Mouse (Mus musculus) midbrain, embryonic 10.5 days (tissue): ENCODE results near the gene Lrmda. TPM values are rescaled to one million over a fixed set of nuclear protein-coding genes. Genes with fewer than 3 reads are reported as not detected.
A peak's percentile ranks its signal among the peaks of the same experiment; 100 is the strongest.

Source experiments
- DNase-seq: peaks from one replicate; pipeline ENCODE4 v3.0.0-alpha.2; 2017; ENCODE audit warnings: low spot score
- H3K27ac ChIP-seq: fragments of 300-500 bp; sonication (generic); replicated peaks from 2 replicates; pipeline ENCODE4 v1.5.1; 2016; ENCODE audit warnings: mild to moderate bottlenecking
- H3K27me3 ChIP-seq: fragments of 300-500 bp; sonication (generic); 2 replicates; pipeline ENCODE4 v1.6.1; 2016; ENCODE audit warnings: low read depth, mild to moderate bottlenecking; ENCODE audit not compliant: poor library complexity, severe bottlenecking
- H3K36me3 ChIP-seq: fragments of 300-500 bp; sonication (generic); 2 replicates; pipeline ENCODE4 v1.6.1; 2016; ENCODE audit warnings: mild to moderate bottlenecking, moderate library complexity
- H3K4me1 ChIP-seq: fragments of 300-500 bp; sonication (generic); 2 replicates; pipeline ENCODE4 v1.6.1; 2016
- H3K4me3 ChIP-seq: fragments of 300-500 bp; sonication (generic); 2 replicates; pipeline ENCODE4 v1.5.1; 2016; ENCODE audit warnings: mild to moderate bottlenecking, moderate library complexity
- H3K9me3 ChIP-seq: fragments of 300-500 bp; sonication (generic); replicated peaks from 2 replicates; pipeline ENCODE4 v1.6.1; 2016; ENCODE audit warnings: mild to moderate bottlenecking
- WGBS: fragments of 180-500 bp; shearing (Covaris S2); methylation state at CpG from one replicate; pipeline ENCODE4 v1.1.7; 2016; 5-methylcytosine and 5-hydroxymethylcytosine counted together
- polyA plus RNA-seq: library from polyadenylated mRNA; unstranded; fragments of >200 nt; fragmentation: Nextera tagmentation; extraction: Ambion mirVana; gene quantifications from 2 replicates; pipeline ENCODE4 v1.2.1, GENCODE M21; 2016

The Lrmda gene
- polyA plus RNA-seq, 1 experiment from 2014 or later, result 0.38 TPM

DNA sequence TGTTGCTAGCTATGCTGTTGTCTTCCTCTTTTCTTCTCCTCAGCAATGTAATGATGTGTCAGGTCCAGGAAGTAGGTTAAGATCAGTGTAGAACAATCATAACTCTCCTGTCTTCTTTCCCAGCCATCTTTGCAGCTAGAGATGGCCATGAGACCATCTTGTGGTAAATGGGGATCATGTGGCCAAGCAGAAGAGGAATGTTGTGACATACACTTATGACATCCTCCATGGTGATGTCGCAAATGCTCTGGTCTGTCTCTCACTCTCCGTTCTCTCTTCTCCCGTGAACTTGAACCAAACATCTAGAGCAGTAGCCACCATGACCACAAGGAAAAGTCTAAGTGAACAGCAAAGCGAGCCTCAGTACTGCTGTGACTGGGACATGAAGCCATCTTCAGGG is 19.9 kb upstream of the Lrmda start:
- peaks cover 16% of the 10 kb centered on the region for H3K4me1 ChIP-seq
- no peak overlapping the region for H3K27ac ChIP-seq
- peaks cover 18% of the 10 kb centered on the region for H3K27me3 ChIP-seq
- no peak for DNase-seq
- H3K9me3 ChIP-seq, result no peaks in the 10 kb centered on the region
- no peaks in the 10 kb centered on the region for H3K36me3 ChIP-seq
- 90% methylated on average over 4 of the region's 4 CpGs for WGBS
- no peak overlapping the region for H3K4me3 ChIP-seq

DNA sequence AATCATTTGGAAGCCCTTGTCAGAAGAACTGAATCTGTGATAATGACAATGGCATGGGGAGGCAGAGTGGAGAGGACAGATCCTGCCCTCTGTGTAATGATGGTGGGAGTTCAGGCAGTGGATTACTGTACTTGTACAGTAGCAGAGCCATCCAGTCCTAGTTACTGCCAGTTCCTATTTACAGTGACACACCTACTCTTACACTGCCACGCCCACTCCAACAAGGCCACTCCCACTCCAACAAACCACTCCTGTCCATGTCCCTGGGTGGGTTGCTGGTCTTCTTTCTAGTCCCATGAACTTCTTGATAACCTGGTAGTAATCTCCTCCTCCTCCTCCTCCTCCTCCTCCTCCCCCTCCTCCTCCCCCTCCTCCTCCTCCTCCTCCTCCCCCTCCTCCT is 16.3 kb upstream of the Lrmda start:
- no peak for DNase-seq
- WGBS, result 71% methylated on average over 1 of the region's 1 CpGs
- Histone ChIP-seq H3K4me3 (no peak overlapping the region), H3K27ac (no peak overlapping the region), H3K4me1 (peaks cover 11% of the 10 kb centered on the region), H3K9me3 (no peaks in the 10 kb centered on the region), H3K27me3 (peaks cover 13% of the 10 kb centered on the region), H3K36me3 (no peaks in the 10 kb centered on the region)

DNA sequence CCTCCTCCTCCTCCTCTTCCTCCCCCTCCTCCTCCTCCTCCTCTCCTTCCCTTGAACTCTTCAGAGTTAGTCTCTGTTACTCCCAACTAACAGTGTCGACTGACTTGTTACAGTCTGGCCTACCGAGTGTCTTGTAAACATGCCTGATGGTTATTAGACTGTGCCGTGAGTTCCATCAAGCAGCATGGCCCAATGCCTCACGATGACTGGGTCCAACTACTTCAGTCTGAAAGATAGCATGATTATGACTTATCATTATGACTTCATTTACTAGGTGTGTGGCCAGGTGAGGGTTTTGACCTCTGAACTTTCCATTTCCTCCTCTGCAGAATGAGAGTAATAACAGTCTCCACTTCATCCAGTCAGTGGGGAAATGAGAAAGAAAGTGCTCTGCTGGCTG is 15.9 kb upstream of the Lrmda start:
- Histone ChIP-seq H3K36me3 (no peaks in the 10 kb centered on the region), H3K4me1 (peaks cover 11% of the 10 kb centered on the region), H3K27me3 (peaks cover 13% of the 10 kb centered on the region), H3K27ac (no peak overlapping the region), H3K4me3 (no peak overlapping the region), H3K9me3 (no peaks in the 10 kb centered on the region)
- DNase-seq, result no peak
- WGBS, result 93% methylated on average over 4 of the region's 4 CpGs

DNA sequence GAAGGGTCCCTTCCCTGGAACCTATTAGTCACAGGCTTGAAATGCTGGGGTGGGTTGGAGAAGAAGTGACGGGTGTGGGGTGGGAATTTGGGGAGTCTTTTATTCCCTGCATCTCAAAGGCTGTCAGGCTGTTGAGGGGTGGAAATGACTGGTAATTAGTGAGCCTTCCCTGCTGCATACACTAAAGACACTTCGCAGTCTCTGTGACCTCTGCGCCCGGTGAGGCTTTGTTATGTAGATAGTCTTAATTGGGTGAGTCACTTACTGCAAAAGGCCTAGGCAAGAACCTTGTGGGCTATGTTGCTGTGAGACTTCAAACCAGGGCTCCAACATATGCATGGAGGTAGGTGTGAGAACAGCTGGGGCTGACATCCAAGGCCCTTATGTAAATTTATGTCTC is 14.6 kb upstream of the Lrmda start:
- WGBS, result 38% methylated on average over 4 of the region's 4 CpGs
- Histone ChIP-seq H3K36me3 (no peaks in the 10 kb centered on the region), H3K4me3 (no peak overlapping the region), H3K9me3 (no peaks in the 10 kb centered on the region), H3K4me1 (peaks cover 11% of the 10 kb centered on the region), H3K27ac (no peak overlapping the region), H3K27me3 (peaks cover 13% of the 10 kb centered on the region)
- no peak for DNase-seq

DNA sequence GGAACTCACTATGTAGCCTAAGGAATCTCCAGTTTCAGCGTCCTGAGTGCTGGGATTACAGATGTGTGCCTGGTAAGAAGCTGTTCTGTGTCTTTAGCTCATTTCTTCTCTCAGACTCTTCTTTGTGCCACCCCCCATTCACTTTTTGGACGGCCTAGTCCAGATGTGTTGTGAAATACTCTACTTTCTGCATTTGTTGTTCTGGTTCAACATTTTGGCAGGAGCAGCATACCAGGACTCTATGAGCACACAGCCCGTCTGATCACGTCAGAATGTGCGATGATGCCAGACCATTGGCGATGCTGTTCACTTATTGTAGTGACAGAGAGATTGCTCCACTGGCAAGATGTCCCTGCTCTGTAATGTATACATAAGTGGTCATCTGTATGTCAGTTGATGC is 12.5 kb upstream of the Lrmda start:
- Histone ChIP-seq H3K4me3 (no peak overlapping the region), H3K36me3 (no peaks in the 10 kb centered on the region), H3K4me1 (peaks cover 11% of the 10 kb centered on the region), H3K27me3 (peaks cover 13% of the 10 kb centered on the region), H3K9me3 (no peaks in the 10 kb centered on the region), H3K27ac (no peak overlapping the region)
- WGBS, result 88% methylated on average over 6 of the region's 6 CpGs
- DNase-seq, result no peak

DNA sequence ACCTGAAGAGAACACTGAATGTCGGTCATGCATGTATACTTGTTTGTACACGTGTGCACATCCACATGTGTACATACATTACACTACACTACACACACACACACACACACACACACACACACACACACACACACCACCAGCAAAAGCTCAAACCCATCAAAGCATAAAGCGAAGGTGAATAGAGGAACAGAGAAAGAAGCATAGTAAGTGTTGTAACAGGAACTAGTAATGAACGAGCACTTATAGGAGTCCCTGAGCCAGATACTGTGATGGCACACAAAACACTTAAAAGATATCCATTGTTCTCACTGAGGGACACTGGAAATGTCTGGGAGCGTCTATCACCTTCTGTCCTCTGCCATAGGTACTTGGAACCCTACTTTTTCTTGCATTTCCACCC is 5.2 kb upstream of the Lrmda start:
- no peak overlapping the region for H3K27ac ChIP-seq
- H3K9me3 ChIP-seq, result no peaks in the 10 kb centered on the region
- H3K27me3 ChIP-seq, result peaks cover 57% of the 10 kb centered on the region

DNA sequence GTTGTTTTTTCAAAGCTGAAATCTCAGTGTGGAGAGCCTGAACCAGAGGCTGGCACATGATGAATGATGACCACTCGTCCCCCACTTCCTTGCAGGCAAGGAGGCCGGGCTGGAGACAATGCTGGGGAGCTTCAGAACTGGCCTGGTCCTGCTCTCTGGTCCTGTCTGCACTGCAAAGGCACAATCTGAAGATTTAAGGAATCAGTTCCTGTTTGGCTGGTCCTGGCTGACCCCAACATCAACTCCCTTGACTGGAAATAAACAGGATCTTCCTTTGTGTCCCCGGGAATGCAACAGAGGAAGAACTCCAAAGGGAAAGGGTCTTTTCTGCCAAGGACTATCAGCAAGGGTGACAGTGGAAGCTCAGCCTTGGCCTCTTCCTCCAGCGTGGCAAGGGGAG is 4.7 kb upstream of the Lrmda start:
- 73% methylated on average over 4 of the region's 4 CpGs for WGBS
- Histone ChIP-seq H3K36me3 (no peaks in the 10 kb centered on the region), H3K27me3 (peaks cover 61% of the 10 kb centered on the region), H3K9me3 (no peaks in the 10 kb centered on the region), H3K4me3 (no peak overlapping the region), H3K4me1 (peaks cover 10% of the 10 kb centered on the region), H3K27ac (no peak overlapping the region)
- no peak for DNase-seq

More for the DNA sequence above, 5.2 kb upstream of the Lrmda start:
- 87% methylated on average over 5 of the region's 5 CpGs for WGBS
- H3K4me3 ChIP-seq, result no peak overlapping the region
- DNase-seq, result no peak
- H3K4me1 ChIP-seq, result peaks cover 5% of the 10 kb centered on the region
- no peaks in the 10 kb centered on the region for H3K36me3 ChIP-seq

DNA sequence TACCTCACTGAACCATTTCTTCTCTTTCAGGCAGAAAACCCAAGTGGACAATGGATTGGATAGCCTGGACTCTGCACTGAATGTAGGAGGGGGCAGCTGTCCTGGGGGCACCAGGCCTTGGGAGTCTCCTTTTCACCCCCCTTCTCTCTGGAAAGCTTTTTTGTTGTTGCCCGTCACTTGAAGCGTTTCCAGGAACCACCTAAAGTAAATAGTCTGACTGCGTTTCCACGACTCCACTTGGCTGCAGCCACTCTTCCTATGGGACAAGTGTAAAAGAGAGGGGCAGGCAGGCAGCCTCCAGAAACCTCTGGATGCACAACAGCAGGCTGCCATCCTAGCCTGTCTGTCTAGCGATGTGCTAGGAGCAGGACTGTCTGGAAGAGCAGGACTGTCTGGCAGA is 2.5 kb upstream of the Lrmda start:
- 62% methylated on average over 5 of the region's 5 CpGs for WGBS
- H3K4me3 ChIP-seq, result no peak overlapping the region
- no peak overlapping the region for H3K27ac ChIP-seq
- DNase-seq, result no peak
- peaks cover 70% of the 10 kb centered on the region for H3K27me3 ChIP-seq
- H3K36me3 ChIP-seq, result no peaks in the 10 kb centered on the region
- no peaks in the 10 kb centered on the region for H3K9me3 ChIP-seq
- peaks cover 22% of the 10 kb centered on the region for H3K4me1 ChIP-seq

DNA sequence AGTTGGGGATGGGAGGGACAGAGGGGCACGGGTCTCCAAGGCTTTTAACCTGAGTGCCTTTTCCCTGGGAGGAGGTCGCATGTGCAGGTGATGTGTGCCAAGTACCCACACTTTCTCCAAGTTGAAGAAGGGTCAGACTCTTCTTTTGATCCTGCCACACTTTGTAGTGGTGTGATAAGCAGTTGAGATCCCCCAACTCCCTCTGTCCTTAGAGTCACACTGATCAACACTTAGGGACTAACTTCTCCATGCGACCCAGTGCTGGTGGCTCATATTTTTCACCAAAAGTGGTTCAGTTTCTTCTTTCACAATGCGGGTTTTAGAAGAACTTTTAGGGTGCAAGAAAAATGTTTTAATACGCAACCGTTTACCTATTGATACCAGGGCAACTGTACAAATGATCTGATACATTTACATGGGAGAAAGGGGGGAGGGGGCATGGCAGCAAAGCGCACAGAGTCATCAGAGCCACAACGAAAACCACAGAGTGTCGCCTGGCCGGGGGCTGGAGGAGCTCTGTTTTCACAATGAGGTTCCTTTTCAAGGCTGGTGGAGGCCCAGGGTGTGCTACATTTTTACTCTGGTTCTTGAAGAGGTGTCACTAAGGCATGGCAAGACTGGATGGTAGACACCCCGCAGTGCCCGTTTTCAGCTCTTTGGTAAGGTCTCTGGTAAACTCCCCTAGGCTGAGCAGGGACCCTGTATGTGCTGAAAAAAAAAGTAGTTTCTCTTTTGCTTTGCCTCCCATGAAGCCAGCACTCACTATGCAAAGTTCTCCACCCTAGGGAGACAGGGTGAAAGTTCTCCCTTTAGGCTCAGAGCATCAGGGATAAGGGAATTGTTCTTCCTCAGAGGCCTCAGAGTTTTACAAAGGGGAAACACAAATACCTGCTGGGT is 685 bp downstream of the Lrmda start:
- H3K4me3 ChIP-seq, result peak overlapping the region; percentile 59
- DNase-seq, result no peak
- no peaks in the 10 kb centered on the region for H3K36me3 ChIP-seq
- peaks cover 55% of the 10 kb centered on the region for H3K27me3 ChIP-seq
- H3K4me1 ChIP-seq, result peaks cover 22% of the 10 kb centered on the region
- WGBS, result 34% methylated on average over 12 of the region's 12 CpGs
- peak overlapping the region; percentile 82 for H3K27ac ChIP-seq
- no peaks in the 10 kb centered on the region for H3K9me3 ChIP-seq

DNA sequence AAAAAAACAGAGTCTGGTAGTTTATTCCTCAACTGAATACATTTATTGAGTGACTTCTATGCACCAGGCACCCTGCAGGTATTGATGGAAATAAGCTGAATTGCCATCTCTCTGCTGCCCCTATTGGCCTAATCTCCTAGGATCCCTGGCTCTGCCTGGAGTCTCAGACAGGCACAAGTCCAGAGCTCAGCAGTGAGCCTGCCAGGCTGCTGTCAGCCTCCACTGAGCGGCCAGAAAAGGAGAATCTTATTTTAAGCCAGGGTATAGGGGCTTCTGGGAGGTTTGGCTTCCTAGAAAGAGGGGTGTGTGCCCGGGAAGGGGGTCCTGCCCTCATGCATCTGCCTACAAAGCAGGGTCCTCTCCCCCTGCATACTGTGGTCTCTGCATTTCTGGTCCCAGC is 1.4 kb downstream of the Lrmda start:
- 12% methylated on average over 2 of the region's 2 CpGs for WGBS
- Histone ChIP-seq H3K4me1 (peaks cover 22% of the 10 kb centered on the region), H3K27ac (no peak overlapping the region), H3K9me3 (no peaks in the 10 kb centered on the region), H3K36me3 (no peaks in the 10 kb centered on the region), H3K4me3 (no peak overlapping the region), H3K27me3 (peaks cover 48% of the 10 kb centered on the region)
- peak; percentile 42 for DNase-seq

DNA sequence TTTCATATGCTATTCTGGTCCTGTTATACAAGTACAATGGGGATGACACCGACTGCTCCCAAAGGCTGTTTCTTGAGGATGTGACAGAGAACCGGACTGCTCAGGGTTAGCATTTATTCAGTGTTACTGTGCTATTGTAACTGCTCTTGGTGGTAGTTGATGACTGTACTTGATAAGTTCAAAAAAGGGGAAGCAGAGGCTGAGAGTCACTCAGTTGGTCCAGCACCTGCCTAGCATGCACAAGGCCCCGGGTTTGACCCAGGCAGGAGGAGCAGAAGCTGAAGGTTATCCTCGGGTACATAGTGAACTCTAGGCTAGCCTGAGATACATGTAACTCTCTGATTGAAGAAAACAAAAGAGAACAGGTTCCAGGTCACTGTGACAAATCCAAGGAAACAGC is 4.0 kb downstream of the Lrmda start:
- Histone ChIP-seq H3K4me1 (peaks cover 22% of the 10 kb centered on the region), H3K36me3 (no peaks in the 10 kb centered on the region), H3K9me3 (no peaks in the 10 kb centered on the region), H3K27ac (no peak overlapping the region), H3K4me3 (no peak overlapping the region), H3K27me3 (peaks cover 21% of the 10 kb centered on the region)
- 79% methylated on average over 4 of the region's 4 CpGs for WGBS
- no peak for DNase-seq

DNA sequence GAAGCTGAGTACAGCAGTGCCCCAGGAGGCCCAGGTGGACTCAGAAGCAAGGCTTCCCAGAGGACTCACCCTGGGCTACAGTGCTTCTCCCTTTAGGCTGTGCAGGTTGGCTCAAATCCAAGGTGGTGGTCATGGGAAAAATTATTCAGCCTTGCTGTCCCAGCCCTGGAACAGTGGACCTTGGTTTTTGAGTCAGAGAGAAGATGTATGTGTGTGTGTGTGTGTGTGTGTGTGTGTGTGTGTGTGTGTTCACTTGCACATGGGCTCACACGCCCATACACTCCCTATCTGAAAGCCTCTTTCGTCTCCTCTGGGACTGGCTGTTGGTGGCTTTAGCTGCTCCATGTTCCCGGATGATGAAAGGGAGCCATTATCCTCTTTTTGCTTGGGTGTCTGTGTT is 16.4 kb downstream of the Lrmda start:
- Histone ChIP-seq H3K36me3 (no peaks in the 10 kb centered on the region), H3K27me3 (peaks cover 22% of the 10 kb centered on the region), H3K9me3 (no peaks in the 10 kb centered on the region), H3K27ac (peak overlapping the region; percentile 46; the same call in 1 of the 2 replicates), H3K4me1 (peaks cover 50% of the 10 kb centered on the region), H3K4me3 (no peak overlapping the region)
- 44% methylated on average over 3 of the region's 3 CpGs for WGBS
- no peak for DNase-seq

DNA sequence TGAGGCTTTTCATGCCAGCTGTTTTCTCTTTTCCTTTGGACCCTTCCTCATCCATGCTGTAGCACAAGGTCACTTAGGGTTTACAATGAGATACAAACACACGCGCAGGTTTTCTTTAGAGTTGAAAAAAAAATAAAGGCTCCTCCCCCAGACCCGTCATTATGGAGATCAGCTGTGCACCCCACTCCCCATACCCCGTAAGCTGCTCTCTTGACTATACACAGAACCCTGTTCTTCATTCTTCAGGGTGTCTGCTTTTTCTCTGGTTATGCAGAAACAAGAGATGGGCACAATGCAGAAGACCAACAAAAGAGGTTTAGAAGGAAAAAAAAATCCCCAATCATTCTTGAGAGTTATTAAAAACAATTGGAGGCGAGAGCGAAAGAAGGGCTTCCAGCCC is 16.8 kb downstream of the Lrmda start:
- Histone ChIP-seq H3K9me3 (no peaks in the 10 kb centered on the region), H3K36me3 (no peaks in the 10 kb centered on the region), H3K4me3 (peak overlapping the region; percentile 21; the same call in 1 of the 2 replicates), H3K27ac (0 out of 2 replicates have a peak overlapping the region, but pooled peaks have one; percentile 9), H3K4me1 (peaks cover 50% of the 10 kb centered on the region), H3K27me3 (peaks cover 22% of the 10 kb centered on the region)
- WGBS, result 64% methylated on average over 6 of the region's 6 CpGs
- DNase-seq, result no peak
